Mouse (Mus musculus) MEL (cell line): ENCODE measurements around the gene Ext2. TPM values are rescaled to one million over a fixed set of nuclear protein-coding genes. Genes with fewer than 3 reads are reported as not detected.

Source experiments
- DNase-seq: peaks from one replicate; pipeline ENCODE4 v3.0.0; 2011; ENCODE audit warnings: low read depth, low spot score
- H3K27ac ChIP-seq: 2 replicates; pipeline ENCODE4 v1.5.1; 2012; ENCODE audit warnings: low read depth, mild to moderate bottlenecking, control low read depth, low read length, moderate library complexity; ENCODE audit not compliant: control insufficient read depth
- H3K27me3 ChIP-seq, 2 experiments: fragments of 150-350 bp in 1 of 2; sonication (generic) in 1 of 2; 2 replicates each; pipeline ENCODE4 v1.6.1; 2012; ENCODE audit warnings: low read length in 2 of 2, mild to moderate bottlenecking in 2 of 2, improper control_type of control experiment in 1 of 2, moderate library complexity in 1 of 2; ENCODE audit not compliant: insufficient read depth in 2 of 2, control insufficient read depth in 1 of 2
- H3K36me3 ChIP-seq, 2 experiments: 2 replicates each; pipeline ENCODE4 v1.6.1; 2012 to 2014; ENCODE audit warnings: low read length in 2 of 2, improper control_type of control experiment in 1 of 2, inconsistent platforms in 1 of 2, mild to moderate bottlenecking in 1 of 2; ENCODE audit not compliant: insufficient read depth in 2 of 2, control insufficient read depth in 1 of 2
- H3K4me1 ChIP-seq, 2 experiments: fragments of 150-350 bp in 1 of 2; sonication (generic) in 1 of 2; 2 replicates each; pipeline ENCODE4 v1.6.1; 2012; ENCODE audit warnings: low read length in 2 of 2, improper control_type of control experiment in 1 of 2, mild to moderate bottlenecking in 1 of 2; ENCODE audit not compliant: insufficient read depth in 2 of 2, control insufficient read depth in 1 of 2
- H3K4me3 ChIP-seq, 2 experiments: fragments of 150-350 bp in 1 of 2; sonication (generic) in 1 of 2; 2 replicates each; pipeline ENCODE4 v1.5.1; 2012; ENCODE audit warnings: low read depth in 2 of 2, low read length in 2 of 2, mild to moderate bottlenecking in 2 of 2, moderate library complexity in 2 of 2, control low read depth in 1 of 2, improper control_type of control experiment in 1 of 2; ENCODE audit not compliant: control insufficient read depth in 1 of 2, insufficient read depth in 1 of 2
- H3K79me2 ChIP-seq: 2 replicates; pipeline ENCODE4 v1.6.1; 2012; ENCODE audit warnings: mild to moderate bottlenecking, low read length, moderate library complexity; ENCODE audit not compliant: control insufficient read depth, poor library complexity, insufficient read depth
- H3K9ac ChIP-seq: 2 replicates; pipeline ENCODE4 v1.6.1; 2012; ENCODE audit warnings: low read depth, mild to moderate bottlenecking, control low read depth, low read length, moderate library complexity; ENCODE audit not compliant: control insufficient read depth, poor library complexity, severe bottlenecking
- H3K9me3 ChIP-seq: fragments of 150-350 bp; sonication (generic); replicated peaks from 2 replicates; pipeline ENCODE4 v1.6.1; 2012; ENCODE audit warnings: mild to moderate bottlenecking, low read length, improper control_type of control experiment, moderate library complexity; ENCODE audit not compliant: insufficient read depth
- BHLHE40 ChIP-seq: IDR thresholded peaks from 2 replicates; pipeline ENCODE4 v1.6.1; 2012; ENCODE audit warnings: low read depth, mild to moderate bottlenecking, inconsistent platforms, low read length, improper control_type of control experiment, borderline replicate concordance
- CTCF ChIP-seq, 3 experiments: IDR thresholded peaks in 2 of 3; conservative IDR thresholded peaks in 1 of 3; 2 replicates each; pipeline ENCODE4 v1.5.1; 2011 to 2012; ENCODE audit warnings: low read length in 3 of 3, low read depth in 2 of 3, mild to moderate bottlenecking in 2 of 3, improper control_type of control experiment in 1 of 3, inconsistent platforms in 1 of 3, mixed read lengths in 1 of 3, moderate library complexity in 1 of 3; ENCODE audit not compliant: control insufficient read depth in 1 of 3, insufficient read depth in 1 of 3, poor library complexity in 1 of 3, severe bottlenecking in 1 of 3
- E2F4 ChIP-seq: IDR thresholded peaks from 2 replicates; pipeline ENCODE4 v1.6.1; 2011; ENCODE audit warnings: low read depth, low read length, improper control_type of control experiment, borderline replicate concordance
- EP300 ChIP-seq, 2 experiments: IDR thresholded peaks; 2 replicates each; pipeline ENCODE4 v1.6.1; 2011; ENCODE audit warnings: improper control_type of control experiment in 2 of 2, low read length in 2 of 2, low read depth in 1 of 2, mild to moderate bottlenecking in 1 of 2
- ETS1 ChIP-seq: IDR thresholded peaks from 2 replicates; pipeline ENCODE4 v1.6.1; 2012; ENCODE audit warnings: low read depth, mild to moderate bottlenecking, inconsistent platforms, low read length, improper control_type of control experiment, moderate library complexity
- GABPA ChIP-seq: IDR thresholded peaks from 2 replicates; pipeline ENCODE4 v1.6.1; 2012; ENCODE audit warnings: low read depth, mild to moderate bottlenecking, inconsistent platforms, low read length, improper control_type of control experiment, moderate library complexity
- GATA1 ChIP-seq: IDR thresholded peaks from 2 replicates; pipeline ENCODE4 v1.6.1; 2011; ENCODE audit warnings: low read depth, low read length, improper control_type of control experiment
- JUND ChIP-seq: IDR thresholded peaks from 2 replicates; pipeline ENCODE4 v1.6.1; 2011; ENCODE audit warnings: low read depth, mild to moderate bottlenecking, improper control_type of control experiment, low read length
- KAT2A ChIP-seq: conservative IDR thresholded peaks from 2 replicates; pipeline ENCODE4 v1.6.1; 2012; ENCODE audit warnings: low read depth, low read length, improper control_type of control experiment, inconsistent platforms
- MAFK ChIP-seq: IDR thresholded peaks from 2 replicates; pipeline ENCODE4 v1.6.1; 2011; ENCODE audit warnings: low read depth, mild to moderate bottlenecking, low read length, improper control_type of control experiment, borderline replicate concordance
- MAZ ChIP-seq: IDR thresholded peaks from 2 replicates; pipeline ENCODE4 v1.6.1; 2012; ENCODE audit warnings: low read depth, mild to moderate bottlenecking, inconsistent platforms, low read length, improper control_type of control experiment
- MEF2A ChIP-seq: IDR thresholded peaks from 2 replicates; pipeline ENCODE4 v1.6.1; 2014; ENCODE audit warnings: low read depth, mild to moderate bottlenecking, inconsistent platforms, low read length, improper control_type of control experiment; ENCODE audit not compliant: poor library complexity, insufficient replicate concordance, severe bottlenecking; ENCODE audit errors: extremely low read depth
- MYB ChIP-seq: IDR thresholded peaks from 2 replicates; pipeline ENCODE4 v1.6.1; 2011; ENCODE audit warnings: mild to moderate bottlenecking, low read depth, low read length, improper control_type of control experiment
- NELFE ChIP-seq: IDR thresholded peaks from 2 replicates; pipeline ENCODE4 v1.6.1; 2011; ENCODE audit warnings: low read depth, low read length, improper control_type of control experiment
- POLR2A ChIP-seq, 2 experiments: IDR thresholded peaks; 2 replicates each; pipeline ENCODE4 v1.6.1; 2011 to 2012; ENCODE audit warnings: low read length in 2 of 2, mild to moderate bottlenecking in 2 of 2, control low read depth in 1 of 2, improper control_type of control experiment in 1 of 2, low read depth in 1 of 2, moderate library complexity in 1 of 2; ENCODE audit not compliant: control insufficient read depth in 1 of 2, insufficient read depth in 1 of 2, poor library complexity in 1 of 2
- POLR2AphosphoS2 ChIP-seq: IDR thresholded peaks from 2 replicates; pipeline ENCODE4 v1.6.1; 2011; ENCODE audit warnings: low read length, improper control_type of control experiment
- POLR2AphosphoS5 ChIP-seq: IDR thresholded peaks from 2 replicates; pipeline ENCODE4 v1.6.1; 2012; ENCODE audit warnings: low read depth, borderline replicate concordance, mild to moderate bottlenecking, inconsistent platforms, low read length, moderate library complexity, mixed read lengths
- RAD21 ChIP-seq: IDR thresholded peaks from 2 replicates; pipeline ENCODE4 v1.6.1; 2011; ENCODE audit warnings: mild to moderate bottlenecking, low read depth, low read length, improper control_type of control experiment
- RCOR1 ChIP-seq: IDR thresholded peaks from 2 replicates; pipeline ENCODE4 v1.6.1; 2012; ENCODE audit warnings: low read depth, mild to moderate bottlenecking, inconsistent platforms, low read length, improper control_type of control experiment
- SMC3 ChIP-seq: IDR thresholded peaks from 2 replicates; pipeline ENCODE4 v1.6.1; 2011; ENCODE audit warnings: low read depth, low read length, improper control_type of control experiment
- TBP ChIP-seq: IDR thresholded peaks from 2 replicates; pipeline ENCODE4 v1.8.0; 2011; ENCODE audit warnings: low read depth, low read length, improper control_type of control experiment
- UBTF ChIP-seq: IDR thresholded peaks from 2 replicates; pipeline ENCODE4 v1.6.1; 2012; ENCODE audit warnings: low read depth, mild to moderate bottlenecking, inconsistent platforms, low read length, improper control_type of control experiment, moderate library complexity, borderline replicate concordance; ENCODE audit not compliant: insufficient read depth
- USF1 ChIP-seq: IDR thresholded peaks from 2 replicates; pipeline ENCODE4 v1.6.1; 2014; ENCODE audit warnings: low read depth, mild to moderate bottlenecking, inconsistent platforms, low read length, improper control_type of control experiment, moderate library complexity
- USF2 ChIP-seq, 2 experiments: IDR thresholded peaks; 2 replicates each; pipeline ENCODE4 v1.6.1; 2011 to 2012; ENCODE audit warnings: improper control_type of control experiment in 2 of 2, low read length in 2 of 2, borderline replicate concordance in 1 of 2, inconsistent platforms in 1 of 2, low read depth in 1 of 2, mild to moderate bottlenecking in 1 of 2; ENCODE audit not compliant: insufficient read depth in 1 of 2
- ZC3H11A ChIP-seq: IDR thresholded peaks from 2 replicates; pipeline ENCODE4 v1.6.1; 2012; ENCODE audit warnings: low read depth, mild to moderate bottlenecking, inconsistent platforms, low read length, improper control_type of control experiment
- ZKSCAN1 ChIP-seq: IDR thresholded peaks from 2 replicates; pipeline ENCODE4 v1.6.1; 2012; ENCODE audit warnings: low read depth, mild to moderate bottlenecking, inconsistent platforms, low read length, improper control_type of control experiment, moderate library complexity
- ZMIZ1 ChIP-seq: IDR thresholded peaks from 2 replicates; pipeline ENCODE4 v1.6.1; 2012; ENCODE audit warnings: low read depth, mild to moderate bottlenecking, inconsistent platforms, low read length, improper control_type of control experiment, moderate library complexity
- polyA plus RNA-seq, 2 experiments: library from polyadenylated mRNA; stranded (reverse) in 1 of 2; unstranded in 1 of 2; fragments of >175 nt in 1 of 2; fragments of >200 nt in 1 of 2; gene quantifications; 2 replicates each; pipeline versions ENCODE4 v1.2.1 to v1.2.4; 2012; ENCODE audit warnings: low replicate concordance in 2 of 2, low read depth in 1 of 2; ENCODE audit not compliant: insufficient read length in 2 of 2, insufficient read depth in 1 of 2, missing spikeins in 1 of 2
- total RNA-seq: library from RNA; depleted of rRNA; stranded (reverse); fragments of 300-350 nt; gene quantifications from 2 replicates; pipeline ENCODE4 v1.2.3, GENCODE M21; 2012

Ext2 gene
- total and polyA plus RNA-seq, 3 experiments: 33.7 to 66.8 TPM; not detected in 1

- Histone ChIP-seq H3K27me3 (no peaks in the 10 kb centered on the region), H3K27ac (no peak overlapping the region), H3K9ac (no peak overlapping the region), H3K4me1 (no peaks in the 10 kb centered on the region), H3K4me3 (no peak overlapping the region), H3K9me3 (no peaks in the 10 kb centered on the region), H3K79me2 (no peaks in the 10 kb centered on the region), H3K36me3 (peaks cover 0 to 2% of the 10 kb centered on the region in 2 experiments; a peak in 1 of 4 replicates)
- peak; percentile 76 for DNase-seq
- TF ChIP-seq GATA1 (no peak), CTCF (IDR thresholded peaks at IDR 0.05 in 2 of 3, conservative IDR thresholded peaks at IDR 0.05 in 1 of 3; ENCODE audit: control insufficient read depth in 1 of 3, insufficient read depth in 1 of 3, low read depth in 2 of 3, low read length in 3 of 3, poor library complexity in 1 of 3, severe bottlenecking in 1 of 3) (peak; percentile 28 to 79 (median 72); a peak in 5 of 6 replicates), ZMIZ1 (no peak), SMC3 (peak; percentile 52), ETS1 (no peak), UBTF (no peak), MAZ (no peak), ZC3H11A (peak; percentile 2; the same call in 1 of the 2 replicates), KAT2A (no peak), TBP (no peak), USF2 (IDR thresholded peaks at IDR 0.05; ENCODE audit: borderline replicate concordance in 1 of 2, insufficient read depth in 1 of 2, low read depth in 1 of 2, low read length in 2 of 2) (no peak), BHLHE40 (no peak), RAD21 (peak; percentile 57), E2F4 (no peak), EP300 (IDR thresholded peaks at IDR 0.05; ENCODE audit: low read depth in 1 of 2, low read length in 2 of 2) (no peak), MYB (no peak), ZKSCAN1 (no peak), POLR2AphosphoS2 (no peak), USF1 (no peak)
Measured at GRCm38 (mm10) chr2:93786175-93786574, 36.2 kb downstream of the Ext2 start.

- Histone ChIP-seq H3K36me3 (peaks cover 0 to 2% of the 10 kb centered on the region in 2 experiments; a peak in 1 of 4 replicates), H3K9me3 (no peaks in the 10 kb centered on the region), H3K9ac (no peak overlapping the region), H3K4me1 (no peaks in the 10 kb centered on the region), H3K27me3 (no peaks in the 10 kb centered on the region), H3K79me2 (no peaks in the 10 kb centered on the region), H3K27ac (no peak overlapping the region), H3K4me3 (no peak overlapping the region)
- TF ChIP-seq POLR2A (IDR thresholded peaks at IDR 0.05; ENCODE audit: control insufficient read depth in 1 of 2, insufficient read depth in 1 of 2, low read depth in 1 of 2, low read length in 2 of 2, poor library complexity in 1 of 2) (no peak), MAFK (no peak), ETS1 (no peak), KAT2A (no peak), MEF2A (no peak), RCOR1 (no peak), NELFE (no peak), JUND (no peak), E2F4 (no peak), RAD21 (no peak), ZKSCAN1 (no peak), USF2 (IDR thresholded peaks at IDR 0.05; ENCODE audit: borderline replicate concordance in 1 of 2, insufficient read depth in 1 of 2, low read depth in 1 of 2, low read length in 2 of 2) (no peak), POLR2AphosphoS5 (no peak), GABPA (no peak)
- DNase-seq: no peak
Measured at GRCm38 (mm10) chr2:93785432-93785798, 37.0 kb downstream of the Ext2 start.
